ENCODE assay signal across 30 mouse cellular contexts in genomic region chr8:127690792-127691191, GRCm38 (mm10).
"Had no signal": no experiment of that assay in that cellular context is flagged by ENCODE, and none has a peak within 500 bp of the region (broad histone marks: within the 10 kb centered on the region; RNA-seq: fewer than 3 reads in every experiment).

No protein-coding gene starts in this region.

- DNase-seq: gastrocnemius, adult 2 months; gastrocnemius, postnatal 14 days; gastrocnemius, postnatal 36 days; heart, adult 11 months; heart, adult 2 months; heart, postnatal 14 days; heart, postnatal 36 days; kidney, adult 11 months; kidney, adult 2 months; kidney, adult 9 months; kidney, postnatal 14 days; kidney, postnatal 36 days; layer of hippocampus, adult 9-11 months; layer of hippocampus, postnatal 36 days; liver; liver, embryonic 13.5 days; liver, postnatal 0 days had no signal

- H3K9ac ChIP-seq: heart, embryonic 13.5 days; heart, embryonic 15.5 days; hindbrain, embryonic 13.5 days; hindbrain, embryonic 15.5 days; kidney, embryonic 15.5 days; limb, embryonic 12.5 days; liver, embryonic 13.5 days; liver, embryonic 15.5 days; liver, postnatal 0 days had no signal

- H3K4me1 ChIP-seq: heart, embryonic 15.5 days; hindbrain, embryonic 13.5 days; hindbrain, embryonic 15.5 days; limb, embryonic 10.5 days; limb, embryonic 12.5 days; liver, embryonic 13.5 days; liver, embryonic 15.5 days had no signal

- ATAC-seq: hindbrain, postnatal 0 days; intestine, embryonic 16.5 days; liver, postnatal 0 days had no signal

- H3K27ac ChIP-seq: gastrocnemius, adult 2 months; heart, adult 2 months; heart, embryonic 13.5 days; heart, embryonic 15.5 days; hindbrain, embryonic 13.5 days; hindbrain, embryonic 15.5 days; hindbrain, postnatal 0 days; kidney, embryonic 15.5 days; kidney, postnatal 0 days; limb, embryonic 10.5 days; limb, embryonic 12.5 days; liver, embryonic 13.5 days; liver, embryonic 15.5 days had no signal

- H3K4me2 ChIP-seq: heart, embryonic 11.5 days; heart, embryonic 13.5 days; heart, embryonic 15.5 days; hindbrain, embryonic 13.5 days; hindbrain, embryonic 15.5 days; kidney, embryonic 15.5 days; limb, embryonic 12.5 days; liver, embryonic 11.5 days; liver, embryonic 13.5 days; liver, embryonic 15.5 days had no signal

- H3K36me3 ChIP-seq: heart, embryonic 13.5 days; heart, embryonic 15.5 days; hindbrain, embryonic 13.5 days; hindbrain, embryonic 15.5 days; kidney, embryonic 15.5 days; limb, embryonic 10.5 days; limb, embryonic 12.5 days; liver, embryonic 13.5 days; liver, embryonic 15.5 days had no signal

- H3K9me3 ChIP-seq: heart, embryonic 13.5 days; heart, embryonic 15.5 days; hindbrain, embryonic 13.5 days; hindbrain, embryonic 15.5 days; kidney, embryonic 15.5 days; limb, embryonic 10.5 days; limb, embryonic 12.5 days; liver, embryonic 13.5 days; liver, embryonic 15.5 days had no signal

- H3K4me3 ChIP-seq: gastrocnemius, adult 2 months; heart, adult 2 months; heart, embryonic 13.5 days; heart, embryonic 15.5 days; hindbrain, embryonic 13.5 days; hindbrain, embryonic 15.5 days; kidney, embryonic 15.5 days; limb, embryonic 10.5 days; limb, embryonic 12.5 days; liver, embryonic 13.5 days; liver, embryonic 15.5 days had no signal

- H3K27me3 ChIP-seq: heart, embryonic 13.5 days; heart, embryonic 15.5 days; hindbrain, embryonic 13.5 days; hindbrain, embryonic 15.5 days; kidney, embryonic 15.5 days; limb, embryonic 12.5 days; liver, embryonic 13.5 days; liver, embryonic 15.5 days had no signal
